Mouse (Mus musculus): ENCODE data around the gene Cideb.

Cideb gene

GRCm38 (mm10) chr14:55763166-55763565 is 4.9 kb upstream of the Cideb start:
- no peak for DNase-seq (ENCODE audit: low spot score)

GRCm38 (mm10) chr14:55762001-55762821 is 4.0 kb upstream of the Cideb start:
- no peak for DNase-seq (ENCODE audit: low spot score)

DNA sequence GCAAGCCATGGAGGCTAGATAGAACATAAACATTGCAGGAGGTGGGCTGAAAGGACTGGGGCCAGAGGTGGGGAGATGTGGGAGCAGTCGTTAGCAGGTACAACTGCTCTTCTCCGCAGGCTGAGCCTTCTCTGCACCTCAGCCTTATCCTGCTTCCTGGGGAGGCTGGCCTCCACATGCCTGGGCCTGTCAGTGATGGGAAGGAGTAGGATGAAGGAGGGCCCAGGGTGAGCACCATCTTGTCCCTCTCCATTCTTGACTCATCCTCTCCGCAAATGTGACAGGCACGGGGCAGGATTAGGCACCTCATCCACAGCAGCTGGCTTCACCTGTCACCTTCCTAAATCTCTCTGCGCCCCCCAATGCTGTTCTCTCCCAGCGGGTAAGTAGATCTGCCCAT is 2.9 kb upstream of the Cideb start, which contains the start of gene Ltb4r2:
Gene Ltb4r2, plus strand, starts transcription at position 266 of the 400 bp plus-strand sequence.
- DNase-seq (ENCODE audit: low spot score), result no peak

GRCm38 (mm10) chr14:55760156-55760555 is 1.9 kb upstream of the Cideb start:
- peak; percentile 59 for DNase-seq (ENCODE audit: low spot score)

GRCm38 (mm10) chr14:55757566-55757965 is 692 bp downstream of the Cideb start:
- no peak for DNase-seq (ENCODE audit: low spot score)

DNA sequence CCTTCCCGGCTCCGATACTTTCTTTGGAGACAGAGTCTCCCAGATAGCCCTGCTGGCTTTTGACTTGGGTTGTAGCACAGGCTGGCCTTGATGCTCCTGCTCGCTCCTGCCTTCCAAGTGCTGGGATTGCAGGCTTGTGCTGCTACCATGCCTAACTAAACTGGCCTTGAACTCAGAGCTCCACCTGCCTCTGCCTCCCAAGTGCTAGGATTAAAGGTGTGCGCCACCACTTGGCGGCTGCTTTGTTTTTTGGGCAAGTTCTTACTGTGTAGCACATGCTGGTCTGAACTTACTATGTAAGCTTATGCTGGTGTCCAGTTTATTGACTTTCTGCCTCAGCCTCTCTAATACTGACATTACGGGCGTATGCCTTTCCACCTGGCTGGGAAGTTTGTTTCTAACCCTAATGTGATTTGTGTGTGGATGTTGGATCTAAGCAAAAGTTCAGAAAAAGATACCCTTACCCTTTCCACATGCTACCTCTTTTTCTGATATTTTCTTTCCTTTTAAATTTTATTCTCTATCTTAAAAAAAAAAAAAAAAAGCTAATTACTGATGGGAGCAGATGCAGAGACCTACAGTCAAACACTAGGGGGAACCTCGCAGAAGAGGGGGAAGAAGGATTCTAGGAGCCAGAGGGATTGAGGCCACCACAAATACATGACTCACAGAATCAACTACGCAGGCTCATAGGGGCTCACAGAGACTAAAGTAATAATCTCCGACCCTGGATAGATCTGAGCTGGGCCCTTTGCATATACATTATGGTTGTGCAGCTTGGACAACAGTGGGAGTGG is 11.0 kb downstream of the Cideb start:
- no peak for DNase-seq (ENCODE audit: low spot score)

DNA sequence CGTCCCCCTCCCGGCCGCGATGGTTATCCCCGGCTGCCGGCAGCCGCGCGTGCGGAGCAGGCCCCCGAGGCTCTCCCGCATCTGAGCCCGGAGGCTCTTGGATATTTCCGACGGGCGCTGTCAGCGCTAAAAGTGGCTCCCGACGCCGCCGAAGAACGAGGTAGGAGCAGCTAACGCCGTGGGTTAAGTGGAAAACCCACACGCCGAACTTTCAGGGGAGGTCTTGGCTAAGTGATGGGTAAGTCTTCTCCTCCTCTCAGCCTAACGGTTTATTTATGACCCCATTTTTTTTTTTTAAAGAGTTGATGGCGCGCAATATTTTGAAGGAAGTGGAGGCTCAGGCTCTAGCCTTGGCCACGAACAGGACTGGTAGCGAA is 12.4 kb downstream of the Cideb start:
- DNase-seq (ENCODE audit: low spot score), result no peak

- DNase-seq (ENCODE audit: low spot score), result peak; percentile 81
These were observed 12.9 kb downstream of the Cideb start, which contains the start of the genes Dhrs1 and Nop9 for GRCm38 (mm10) chr14:55745180-55745860. TSS of gene Dhrs1 (minus strand) at chr14:55745690. TSS of gene Nop9 (plus strand) at chr14:55745693.

- peak; percentile 58 for DNase-seq (ENCODE audit: low spot score)
These were observed 14.5 kb downstream of the Cideb start for GRCm38 (mm10) chr14:55743711-55744110.

- no peak for DNase-seq (ENCODE audit: low spot score)
These were observed 21.1 kb downstream of the Cideb start for GRCm38 (mm10) chr14:55737086-55737687.

DNA sequence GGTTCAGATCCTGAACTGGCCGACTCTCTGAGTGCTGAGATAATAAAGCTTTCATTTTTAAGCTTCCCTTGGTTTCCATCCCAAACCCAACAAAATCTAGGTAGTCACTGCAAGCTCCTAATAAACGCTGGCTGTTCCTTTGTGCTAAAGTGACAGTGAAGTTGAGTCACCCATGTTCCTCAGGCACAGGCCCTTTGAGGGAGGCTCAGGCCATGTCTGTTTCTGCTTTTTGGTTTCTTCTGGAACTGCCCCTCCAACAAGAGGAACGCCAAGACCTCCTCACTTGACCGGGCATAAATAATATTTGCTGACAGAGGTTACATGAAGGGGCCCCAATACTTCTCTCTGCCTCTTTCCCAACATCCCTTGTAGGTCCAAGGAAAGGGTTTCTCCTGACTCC is 22.5 kb downstream of the Cideb start:
- no peak for DNase-seq (ENCODE audit: low spot score)

- no peak for DNase-seq (ENCODE audit: low spot score)
These were observed 22.9 kb downstream of the Cideb start for GRCm38 (mm10) chr14:55735334-55735733.

DNA sequence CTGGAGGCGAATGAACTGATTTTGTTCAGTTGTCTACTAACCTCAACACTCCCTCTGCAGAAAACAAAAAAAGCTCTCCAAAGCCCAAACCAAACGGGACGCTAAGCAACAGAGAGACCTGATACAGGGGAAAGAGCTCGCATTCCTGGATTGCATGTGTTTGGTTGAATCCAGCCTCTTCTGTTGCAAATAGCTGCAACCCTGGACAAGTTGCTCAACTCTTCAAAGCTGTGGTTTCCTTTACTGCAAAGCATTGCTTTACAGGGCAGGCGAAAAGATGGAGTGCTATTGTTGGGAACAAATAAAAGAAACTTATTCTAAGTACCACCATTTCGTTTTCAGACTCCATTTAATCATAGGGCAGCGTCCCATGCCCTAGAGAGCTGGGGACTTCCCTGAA is 23.4 kb downstream of the Cideb start:
- DNase-seq (ENCODE audit: low spot score), result no peak

DNA sequence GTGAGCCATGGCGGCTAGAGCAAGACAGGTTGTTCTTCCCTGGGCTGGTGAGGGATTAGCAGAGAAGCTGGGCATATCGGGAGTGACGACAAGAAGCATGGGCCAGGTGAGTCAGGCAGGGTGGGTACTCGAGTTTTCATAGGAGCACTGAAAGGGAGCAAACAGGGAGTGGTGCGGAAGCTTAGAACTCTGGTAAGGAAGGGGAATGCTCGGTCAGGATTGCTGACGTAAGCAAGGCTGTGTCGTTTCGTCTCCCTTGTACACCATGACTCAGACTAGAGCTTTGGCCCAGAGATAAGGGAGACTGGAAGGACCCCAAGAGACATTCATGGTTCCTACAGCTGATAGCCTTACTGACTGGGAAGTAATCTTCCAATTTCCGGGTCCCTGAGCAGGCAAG is 24.4 kb downstream of the Cideb start:
- no peak for DNase-seq (ENCODE audit: low spot score)

DNA sequence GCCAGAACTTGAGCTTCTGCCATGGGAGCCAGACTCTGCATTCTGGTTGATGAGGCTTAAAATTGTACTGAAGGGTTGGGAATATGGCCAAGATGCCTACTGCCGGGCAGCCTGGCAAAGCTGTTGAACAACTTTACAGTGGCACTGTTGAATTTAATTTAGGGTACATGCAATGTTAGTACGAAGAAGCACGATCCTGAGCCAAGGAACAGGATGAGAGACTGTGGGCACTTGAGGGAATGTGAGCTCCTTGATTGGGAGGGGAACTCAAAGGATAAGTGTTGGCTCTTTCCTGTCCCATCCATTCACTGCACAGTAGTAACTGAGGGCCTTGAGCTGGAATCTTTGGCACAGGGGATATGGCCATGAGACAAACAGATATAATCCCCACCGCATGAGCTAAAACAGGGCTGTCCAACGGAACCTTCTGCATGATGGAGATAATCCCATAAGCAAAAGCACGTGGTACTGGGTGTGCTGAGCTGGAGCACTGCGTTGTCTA is 27.7 kb downstream of the Cideb start:
- DNase-seq (ENCODE audit: low spot score), result no peak

- DNase-seq (ENCODE audit: low spot score), result no peak
These were observed 28.1 kb downstream of the Cideb start for GRCm38 (mm10) chr14:55730116-55730515.

GRCm38 (mm10) chr14:55727889-55728685 is 30.2 kb downstream of the Cideb start:
- no peak for DNase-seq (ENCODE audit: low spot score)

GRCm38 (mm10) chr14:55726261-55726660 is 32.0 kb downstream of the Cideb start:
- no peak for DNase-seq (ENCODE audit: low spot score)

DNA sequence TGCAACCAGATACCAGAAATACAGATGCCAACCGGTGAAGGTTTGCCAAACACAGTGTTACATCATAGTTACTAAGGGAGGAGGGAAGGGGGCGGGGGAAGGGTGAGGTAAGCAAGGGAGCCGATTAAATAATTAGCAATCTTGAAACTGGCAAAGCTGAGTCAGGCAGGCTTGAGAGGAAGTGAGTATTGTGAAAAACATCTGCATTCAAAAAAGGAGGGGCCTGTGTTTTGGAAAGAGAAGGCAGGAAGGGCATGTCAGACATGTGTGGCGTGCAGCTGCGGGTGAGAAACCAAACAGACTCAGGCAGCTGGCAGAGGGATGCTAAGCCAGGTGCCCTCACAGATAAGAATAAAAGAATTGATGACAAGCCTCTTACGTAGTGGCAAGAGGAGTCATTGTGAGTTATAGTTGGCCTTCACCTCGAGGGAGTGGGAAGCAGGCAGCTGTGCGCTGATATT is 33.8 kb downstream of the Cideb start:
- DNase-seq (ENCODE audit: low spot score), result no peak

DNA sequence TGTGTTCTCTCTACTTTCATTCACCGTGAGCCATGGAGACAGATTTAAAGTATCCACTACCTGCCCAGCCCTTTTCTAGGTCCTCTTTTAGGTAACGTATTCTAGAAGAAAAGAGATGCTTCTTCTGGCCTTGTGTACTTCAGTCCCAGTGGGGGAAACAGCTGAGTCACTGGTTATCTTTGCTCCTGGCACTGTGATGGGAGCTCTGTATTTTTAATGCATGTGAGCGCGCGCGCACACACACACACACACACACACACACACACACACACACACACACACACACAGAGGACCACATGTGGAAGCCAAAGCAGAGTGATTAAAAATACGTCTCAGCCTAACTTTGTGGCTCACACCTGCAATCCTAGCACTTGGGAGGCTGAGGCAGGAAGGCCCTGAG is 34.8 kb downstream of the Cideb start:
- no peak for DNase-seq (ENCODE audit: low spot score)

DNA sequence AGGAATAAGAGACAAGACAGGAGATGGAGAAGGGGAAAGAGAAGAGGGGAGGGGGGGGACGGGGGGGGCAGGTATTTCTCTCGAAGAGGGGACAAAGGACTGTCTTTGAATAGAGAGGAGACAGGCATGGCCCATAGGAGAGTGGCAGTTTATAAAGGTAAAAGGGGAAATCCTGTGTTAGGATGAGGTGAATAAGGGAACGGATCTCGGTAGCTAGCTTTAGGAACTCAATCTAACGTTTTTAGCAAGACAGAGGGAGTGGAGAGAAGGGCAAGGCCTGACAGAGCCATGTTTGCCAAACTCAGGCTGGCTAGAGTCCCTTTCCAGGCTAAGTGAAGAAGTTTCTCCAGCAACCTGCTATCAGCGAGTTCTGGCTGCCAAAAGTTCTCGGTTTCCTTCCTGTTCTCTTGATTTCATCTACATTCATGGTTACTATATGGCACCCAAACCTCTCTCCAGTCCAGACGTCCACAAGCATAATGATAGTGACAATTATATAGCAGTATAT is 35.8 kb downstream of the Cideb start:
- no peak for DNase-seq (ENCODE audit: low spot score)
